Mouse (Mus musculus): ENCODE measurements at regions not wholly inside any gene's neighbourhood (a gene's known extent, or its start where the extent isn't known, plus 50 kb on each side); places are given as distances from the start of the nearest gene placed in this dataset.

GRCm38 (mm10) chr3:138626230-138626629 lies 100.3 kb downstream of the Eif4e start:
- TF ChIP-seq CTCF (IDR thresholded peaks at IDR 0.05; ENCODE audit: low read depth, low read length) (no peak), POLR2A (IDR thresholded peaks at IDR 0.05; ENCODE audit: borderline replicate concordance, low read depth, low read length) (no peak)
